Mouse (Mus musculus) liver (tissue): ENCODE measurements around the gene Rgsl1.
"Not testable (repeated sequence)": the region's sequence is repeated elsewhere in the genome, so short reads cannot be mapped to it uniquely, and the experiment has no call there.

Experiments used
- DNase-seq: peaks from one replicate; pipeline ENCODE4 v3.0.0-alpha.2; 2020; ENCODE audit warnings: mixed read lengths

Gene Rgsl1

DNA sequence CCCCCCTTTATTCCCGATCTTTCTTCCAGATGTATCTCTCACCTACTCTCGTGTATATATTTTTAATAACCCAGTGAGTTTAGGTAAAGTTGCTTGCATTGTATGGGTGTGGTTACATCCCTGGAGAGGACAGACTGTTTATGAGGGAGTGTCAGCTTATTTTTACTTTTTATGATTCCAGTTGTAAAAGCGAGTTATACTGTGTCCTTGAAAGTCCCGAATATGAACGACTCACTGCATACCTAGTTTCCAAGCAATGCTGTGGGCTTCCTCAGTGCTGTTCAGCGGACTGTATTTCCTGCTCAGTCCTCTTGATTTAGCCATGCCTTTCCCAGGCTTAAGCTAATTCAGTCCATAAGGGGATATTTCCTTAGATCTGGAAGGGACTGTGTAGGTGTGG is 68.8 kb downstream of the Rgsl1 start:
- no peak for DNase-seq

DNA sequence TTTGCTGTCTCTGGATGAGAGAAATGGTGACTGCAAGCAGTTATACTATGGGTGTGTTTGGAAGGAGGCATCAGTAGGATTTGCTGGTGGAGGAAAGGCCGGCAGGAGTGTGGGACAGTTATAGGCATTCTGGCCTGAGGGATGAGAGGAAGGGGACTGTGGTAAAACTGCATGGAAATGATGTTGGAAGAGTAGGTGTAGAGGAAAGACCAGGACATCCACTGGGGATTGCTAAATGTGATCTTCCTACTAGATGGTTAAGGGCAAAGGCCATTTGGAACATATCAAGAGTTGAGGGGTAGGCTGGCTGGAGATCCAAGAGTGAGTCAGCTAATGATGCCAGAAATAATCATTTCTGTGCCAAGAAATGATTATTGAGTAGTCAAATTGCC is 73.2 kb downstream of the Rgsl1 start:
- no peak for DNase-seq

DNA sequence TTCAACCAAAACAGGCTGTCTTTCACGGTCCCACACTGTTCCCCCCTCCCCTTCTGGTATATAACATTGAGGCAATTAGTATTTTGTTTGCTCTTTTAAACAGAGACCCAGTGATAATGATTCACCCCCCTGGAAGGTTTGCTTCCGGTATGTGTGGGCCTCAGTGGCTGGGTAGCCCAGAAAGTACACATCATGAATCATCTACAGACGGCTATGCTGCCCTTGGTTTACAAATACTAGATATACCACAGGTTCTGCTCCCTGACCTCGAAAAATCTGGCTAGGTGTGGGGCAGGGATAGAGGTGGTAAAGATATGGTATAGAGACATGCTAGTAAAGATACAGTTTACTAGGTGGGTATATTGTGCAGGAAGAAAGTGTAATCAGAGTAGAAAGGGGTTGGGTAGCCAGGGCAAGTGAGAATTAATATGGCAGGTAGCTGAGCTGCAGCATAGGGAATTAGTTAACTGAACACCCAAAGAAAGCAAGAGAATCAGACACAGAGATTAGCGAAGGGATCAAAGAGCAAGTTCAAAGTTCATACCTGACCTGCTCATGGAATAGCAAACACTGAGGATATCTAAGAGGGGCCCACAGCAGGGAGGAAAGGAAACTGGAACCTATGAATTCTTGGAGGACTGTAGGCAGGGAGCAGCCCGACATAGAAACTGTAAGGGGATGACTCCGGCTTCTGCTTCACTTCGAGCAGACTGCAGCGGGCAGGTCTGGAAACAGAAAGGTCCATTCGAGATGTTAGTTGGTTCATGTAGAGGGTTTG is 73.8 kb downstream of the Rgsl1 start:
- no peak for DNase-seq

DNA sequence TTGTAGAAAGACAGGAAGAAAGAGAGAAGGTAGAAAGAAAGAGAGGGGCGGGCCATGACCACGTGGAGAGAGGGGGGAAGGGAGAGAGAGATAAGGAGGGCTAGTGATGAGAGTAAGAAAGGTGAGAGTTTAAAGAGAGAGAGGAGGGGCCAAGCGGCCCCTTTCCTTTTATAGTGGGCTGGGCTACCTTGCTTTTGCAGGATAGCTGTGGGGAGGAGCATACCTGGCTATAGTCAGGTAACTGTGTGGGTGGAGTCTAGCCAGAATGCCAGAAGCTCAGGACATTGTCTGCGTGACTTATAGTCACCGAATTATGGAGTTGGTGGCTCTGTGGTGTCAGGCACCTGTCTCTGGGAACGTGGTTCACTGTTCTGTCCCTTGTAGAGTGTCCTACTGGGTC is 74.4 kb downstream of the Rgsl1 start:
- DNase-seq = not testable (repeated sequence)

DNA sequence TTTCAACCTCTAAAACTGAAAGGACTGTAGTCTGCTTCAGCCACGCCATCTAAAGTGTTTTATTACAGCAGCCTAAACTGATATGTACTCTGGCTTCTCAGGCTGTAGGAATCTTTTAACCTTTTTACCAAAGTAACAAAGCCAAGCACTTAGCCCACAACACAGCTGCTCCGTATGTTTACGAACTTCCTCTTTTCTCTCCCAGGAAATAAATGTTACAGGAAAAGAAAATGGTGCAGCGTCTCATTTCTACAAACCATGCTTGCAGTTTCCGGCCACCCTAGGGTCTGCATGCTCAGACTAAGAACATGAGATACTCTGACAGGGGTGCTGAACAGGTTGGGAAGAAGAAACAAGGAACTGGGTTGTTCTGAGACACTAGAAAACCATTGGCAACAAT is 75.5 kb downstream of the Rgsl1 start:
- DNase-seq = no peak

DNA sequence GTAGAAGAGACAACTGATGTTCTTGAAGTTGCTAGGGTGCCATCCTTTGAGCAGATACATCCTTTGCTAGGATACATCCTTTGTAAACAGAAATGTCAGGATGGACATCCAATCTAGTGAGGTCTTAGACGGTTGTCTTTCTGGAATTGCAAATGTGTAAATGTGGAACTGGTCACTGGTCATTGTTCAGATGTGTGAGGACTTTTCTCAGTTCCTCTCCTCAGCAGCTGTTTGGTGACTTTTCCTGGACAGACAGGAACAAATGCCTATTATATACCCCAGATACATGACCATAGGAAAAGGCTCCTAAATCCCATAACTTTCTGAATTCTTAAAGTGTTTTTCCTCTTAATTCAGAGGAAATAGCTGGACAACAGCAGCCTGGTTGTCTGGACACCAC is 76.7 kb downstream of the Rgsl1 start:
- no peak for DNase-seq

DNA sequence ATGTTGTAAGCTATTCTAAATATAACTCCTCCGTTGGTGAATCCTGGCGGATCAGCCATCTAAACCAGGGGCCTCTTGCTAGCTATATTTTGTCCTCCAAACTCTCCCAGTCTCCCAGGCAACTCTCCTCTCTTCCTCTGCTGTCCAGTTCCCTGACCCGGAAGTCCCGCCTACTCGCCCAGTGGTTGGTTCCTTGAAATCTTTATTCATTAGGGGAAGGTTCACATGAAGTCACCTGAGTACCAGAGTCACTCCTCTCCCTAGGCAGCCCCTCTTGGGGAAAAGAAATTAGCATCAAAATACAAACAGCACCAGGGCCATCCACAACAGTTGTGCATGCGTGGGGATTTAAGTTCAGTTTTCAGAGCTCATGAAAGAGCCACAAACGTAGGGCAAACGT is 77.6 kb downstream of the Rgsl1 start:
- DNase-seq = no peak

DNA sequence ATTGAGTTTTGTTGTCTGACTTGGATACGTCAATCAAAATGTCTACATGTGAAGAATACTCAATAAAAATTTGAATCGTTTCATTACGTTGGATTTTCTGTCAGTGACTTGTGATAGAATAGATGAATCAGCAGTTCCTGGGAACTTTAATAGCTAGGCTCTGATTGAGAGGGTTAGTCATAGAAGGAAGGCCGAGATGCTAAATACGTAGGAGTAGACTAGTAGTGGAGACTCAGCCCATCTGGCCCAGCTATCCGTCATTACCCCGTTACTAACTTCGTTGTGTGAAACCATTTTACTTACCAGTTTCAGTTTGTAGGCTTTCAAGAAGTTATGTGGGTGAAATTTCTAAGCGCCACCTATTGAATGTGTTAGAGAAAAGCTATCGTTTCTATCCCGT is 79.8 kb downstream of the Rgsl1 start:
- no peak for DNase-seq

DNA sequence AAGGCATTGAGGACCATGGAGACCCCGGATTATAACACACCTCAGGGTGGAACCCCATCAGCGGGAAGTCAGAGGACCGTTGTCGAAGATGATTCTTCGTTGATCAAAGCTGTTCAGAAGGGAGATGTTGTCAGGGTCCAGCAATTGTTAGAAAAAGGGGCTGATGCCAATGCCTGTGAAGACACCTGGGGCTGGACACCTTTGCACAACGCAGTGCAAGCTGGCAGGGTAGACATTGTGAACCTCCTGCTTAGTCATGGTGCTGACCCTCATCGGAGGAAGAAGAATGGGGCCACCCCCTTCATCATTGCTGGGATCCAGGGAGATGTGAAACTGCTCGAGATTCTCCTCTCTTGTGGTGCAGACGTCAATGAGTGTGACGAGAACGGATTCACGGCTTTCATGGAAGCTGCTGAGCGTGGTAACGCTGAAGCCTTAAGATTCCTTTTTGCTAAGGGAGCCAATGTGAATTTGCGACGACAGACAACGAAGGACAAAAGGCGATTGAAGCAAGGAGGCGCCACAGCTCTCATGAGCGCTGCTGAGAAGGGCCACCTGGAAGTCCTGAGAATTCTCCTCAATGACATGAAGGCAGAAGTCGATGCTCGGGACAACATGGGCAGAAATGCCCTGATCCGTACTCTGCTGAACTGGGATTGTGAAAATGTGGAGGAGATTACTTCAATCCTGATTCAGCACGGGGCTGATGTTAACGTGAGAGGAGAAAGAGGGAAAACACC is 90.0 kb downstream of the Rgsl1 start:
- no peak for DNase-seq

DNA sequence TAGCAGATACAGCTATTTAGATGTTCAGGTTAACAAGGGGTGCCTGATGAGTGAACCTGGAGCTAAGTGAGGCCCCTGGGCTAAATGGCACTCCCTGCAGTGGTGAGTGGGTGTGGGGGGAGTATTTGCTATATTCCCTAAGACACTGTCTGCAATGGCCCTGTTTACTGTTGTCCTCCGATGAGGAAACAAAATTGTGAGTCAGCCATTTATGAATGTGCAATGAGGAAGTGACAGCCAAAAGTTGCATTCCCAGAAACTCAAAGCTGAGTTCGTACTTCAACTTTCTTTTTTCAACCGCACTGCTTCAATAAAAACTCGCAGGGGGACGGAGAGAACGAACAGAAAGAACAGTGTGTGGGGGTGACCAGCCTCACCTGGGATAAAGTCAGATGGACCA is 91.4 kb downstream of the Rgsl1 start:
- no peak for DNase-seq

DNA sequence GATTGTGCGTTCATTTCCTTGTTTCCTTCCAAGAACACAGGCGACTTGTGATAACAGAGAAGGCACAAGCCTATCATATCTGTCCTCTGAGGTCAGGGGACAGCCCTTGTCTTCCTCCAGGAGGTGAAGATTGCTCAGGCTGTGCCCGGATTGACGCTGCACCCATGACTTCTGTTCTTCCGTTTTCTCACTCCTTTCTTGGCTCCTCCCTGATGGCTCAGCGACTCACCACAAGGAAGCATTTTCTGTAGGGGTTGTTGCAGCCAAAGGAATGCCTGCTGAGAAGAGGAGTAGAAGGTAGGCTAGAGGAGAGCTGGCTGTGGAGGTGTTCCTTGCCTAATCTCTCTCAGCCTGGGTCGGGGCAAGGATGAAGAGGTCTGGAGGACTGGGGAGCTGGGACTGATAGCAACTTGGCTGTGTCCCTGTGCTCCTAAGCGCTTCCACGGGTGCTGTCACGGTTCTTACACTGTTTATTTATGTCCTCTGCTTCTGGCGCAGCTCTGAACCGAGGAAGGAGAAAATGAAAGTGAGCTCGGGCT is 92.1 kb downstream of the Rgsl1 start:
- DNase-seq = peak; percentile 57

DNA sequence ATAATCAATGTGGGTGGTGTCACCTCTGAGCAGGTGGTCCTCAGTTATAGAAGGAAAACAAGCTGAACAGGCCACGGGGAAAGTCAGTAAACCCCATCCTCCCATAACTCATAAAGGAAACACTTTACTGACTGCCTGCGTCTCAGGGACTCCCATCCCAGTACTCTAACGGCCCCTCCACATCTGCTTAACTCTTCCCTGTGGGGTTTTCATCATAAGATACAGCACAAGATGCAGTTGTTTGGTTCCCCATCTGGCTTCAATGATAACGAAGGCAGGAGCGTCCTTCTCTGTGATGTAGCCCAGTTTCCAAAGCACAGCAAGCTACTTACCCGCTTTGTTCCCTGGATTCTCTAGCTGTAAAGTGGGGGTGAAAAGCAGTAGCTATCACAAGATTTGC is 93.9 kb downstream of the Rgsl1 start:
- DNase-seq = peak; percentile 59

DNA sequence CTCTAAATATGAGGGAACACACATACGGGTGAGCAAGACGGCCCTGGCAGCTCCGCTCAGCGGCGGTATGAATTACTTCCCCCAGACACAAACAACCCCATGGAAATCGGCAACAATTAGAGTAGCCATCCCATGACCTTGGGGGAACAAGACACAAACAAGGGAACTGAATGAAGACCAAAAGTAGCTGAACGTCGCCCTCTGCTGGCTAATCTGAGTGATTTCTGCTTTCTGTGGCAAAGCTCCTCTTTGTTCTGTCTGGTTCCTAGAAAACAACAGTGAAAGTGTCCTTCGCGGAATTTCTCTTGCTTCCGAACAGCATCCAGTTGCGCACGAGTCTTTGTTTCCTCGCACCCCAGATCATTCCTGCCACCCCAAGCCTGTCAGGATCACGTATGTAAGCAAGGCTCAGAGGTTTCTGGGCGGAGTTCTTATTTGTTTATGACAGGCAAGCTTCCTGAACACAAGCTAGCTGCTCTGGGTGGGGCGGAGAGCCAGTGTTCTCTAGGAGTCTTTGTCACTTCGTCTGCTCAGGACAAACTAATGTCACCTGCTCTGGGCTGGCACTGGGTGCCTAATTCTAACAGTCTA is 94.6 kb downstream of the Rgsl1 start, which contains the start of gene Rnasel:
Gene Rnasel, plus strand, starts transcription at position 216 of the 591 bp plus-strand sequence.
- DNase-seq = peak; percentile 81

DNA sequence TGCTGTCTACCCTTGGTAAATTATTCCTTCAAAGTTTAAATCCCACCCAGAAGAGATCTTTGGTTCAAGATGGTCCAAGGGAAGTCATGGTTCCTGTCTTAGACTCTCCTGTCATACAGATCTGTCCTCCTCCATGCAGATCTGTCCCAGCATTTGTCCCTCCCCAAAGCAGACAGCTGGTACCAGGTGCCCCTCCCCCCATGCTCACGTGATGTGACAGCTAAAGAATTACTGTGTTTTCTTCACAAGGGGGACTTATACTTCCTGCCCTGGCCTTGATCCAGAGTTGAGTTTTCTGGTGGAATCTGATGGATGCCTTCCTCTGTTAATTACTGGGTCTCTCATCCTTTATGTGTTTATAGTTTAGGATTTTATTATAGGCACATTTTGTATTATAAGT is 95.4 kb downstream of the Rgsl1 start:
- peak; percentile 86 for DNase-seq

DNA sequence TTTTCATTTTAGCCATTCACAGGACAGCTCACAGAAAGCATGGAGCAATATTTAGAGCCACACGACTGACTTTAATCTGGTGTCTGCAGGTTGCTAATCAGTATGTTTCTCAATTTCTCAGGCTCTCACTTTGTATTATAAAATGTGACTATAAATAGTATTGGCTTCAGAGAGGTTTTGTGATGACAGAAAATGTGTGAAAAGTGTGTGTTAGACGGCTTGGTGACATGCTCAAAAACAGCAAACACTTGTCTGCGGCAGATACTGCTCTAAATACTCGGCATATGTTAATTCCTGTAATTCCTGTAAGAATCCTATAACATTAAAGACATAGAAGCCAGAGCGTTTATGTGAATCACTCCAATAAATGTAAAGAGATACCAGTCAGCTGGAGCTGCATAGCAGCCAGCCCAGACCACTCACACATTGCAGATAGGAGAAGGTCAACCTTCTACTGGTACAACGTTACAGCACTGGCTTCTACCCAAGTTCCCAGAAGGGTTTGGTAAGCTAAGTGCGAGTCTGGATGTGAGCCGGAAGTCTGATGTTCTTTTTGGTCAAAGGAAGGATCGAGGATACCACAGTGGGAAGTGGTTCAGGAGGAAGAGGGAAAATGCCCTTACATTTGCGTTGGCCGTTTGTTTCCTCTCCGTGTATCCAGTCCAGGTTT is 95.9 kb downstream of the Rgsl1 start:
- no peak for DNase-seq

DNA sequence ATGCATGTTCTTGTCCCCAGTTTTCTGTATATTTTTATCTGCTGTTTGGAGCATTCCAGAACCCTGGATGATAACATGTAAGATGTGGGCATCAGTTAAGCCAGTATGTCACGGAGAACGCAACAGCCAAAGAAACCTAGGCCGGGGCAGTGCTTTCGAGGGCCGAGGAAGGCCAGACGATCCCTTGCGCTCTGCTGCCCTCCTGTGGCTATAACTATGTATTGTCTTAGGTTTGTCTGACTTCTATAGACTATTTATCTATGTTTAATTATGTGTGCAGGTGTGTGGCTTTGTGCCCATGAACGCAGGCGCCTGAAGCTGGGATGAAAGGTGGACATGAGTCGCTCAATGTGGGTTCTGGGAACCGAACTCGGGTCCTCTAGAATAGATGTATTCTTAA is 97.2 kb downstream of the Rgsl1 start:
- DNase-seq = peak; percentile 74

DNA sequence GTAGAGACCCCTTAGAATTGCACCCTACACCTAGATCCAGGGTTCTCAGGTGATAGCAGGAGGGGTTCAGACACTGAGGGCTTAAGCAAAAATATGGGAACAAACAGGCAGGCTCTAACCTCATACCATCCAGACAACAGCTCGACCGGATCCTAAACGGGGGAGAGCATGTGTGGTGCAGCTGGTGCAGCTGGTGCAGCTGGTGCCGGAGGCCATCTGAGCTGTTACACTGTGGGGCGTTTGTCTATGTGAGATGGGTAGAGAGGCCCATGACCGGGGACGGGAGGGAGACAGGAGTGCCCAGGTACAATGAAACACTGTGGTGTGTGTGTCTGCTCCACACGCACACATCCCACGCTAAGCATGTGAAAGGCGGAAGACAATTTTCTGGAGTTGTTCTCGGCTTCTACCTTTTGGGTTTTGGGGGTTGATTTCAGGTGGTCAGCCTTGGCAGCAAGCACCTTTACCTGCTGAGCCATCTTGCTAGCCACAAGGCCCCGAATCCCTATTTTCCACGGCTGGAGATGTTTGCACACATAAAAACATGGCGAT is 97.7 kb downstream of the Rgsl1 start:
- DNase-seq = no peak

DNA sequence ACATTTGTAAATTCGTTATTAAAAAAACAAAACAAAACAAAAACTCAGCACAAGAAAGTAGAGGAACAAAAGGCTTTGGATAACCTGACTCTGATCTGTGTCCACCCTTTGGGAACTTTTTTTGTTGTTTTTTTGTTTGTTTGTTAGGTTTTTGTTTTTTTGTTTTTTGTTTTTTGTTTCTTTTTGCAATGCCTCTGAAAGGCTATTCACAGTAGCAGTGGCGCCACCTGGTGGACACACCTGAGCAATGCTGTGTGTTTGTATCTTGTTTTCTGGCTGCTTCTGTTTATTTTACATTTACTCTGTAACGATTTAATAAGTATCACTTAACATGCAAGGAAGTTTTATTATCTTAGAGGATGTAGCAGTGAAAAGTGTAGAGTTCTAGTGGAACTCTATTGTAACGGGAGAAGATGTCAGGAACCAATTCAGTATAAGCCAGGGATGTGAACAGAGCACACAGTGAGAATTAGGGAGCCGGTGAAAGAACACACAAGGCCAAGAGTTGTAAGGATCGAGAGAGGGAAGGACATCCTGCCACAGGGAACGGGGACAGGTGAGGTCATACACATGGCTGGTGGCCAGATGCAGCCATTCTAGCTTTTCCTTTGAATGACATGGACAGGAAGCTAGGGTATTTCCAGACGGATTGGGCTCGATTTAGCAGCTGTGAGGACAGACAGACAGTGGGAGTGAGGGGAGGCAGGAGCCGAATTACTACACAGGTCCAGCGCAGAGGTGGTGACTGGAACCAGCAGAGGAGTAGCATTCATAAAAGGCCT is 101.4 kb downstream of the Rgsl1 start:
- peak; percentile 76 for DNase-seq

DNA sequence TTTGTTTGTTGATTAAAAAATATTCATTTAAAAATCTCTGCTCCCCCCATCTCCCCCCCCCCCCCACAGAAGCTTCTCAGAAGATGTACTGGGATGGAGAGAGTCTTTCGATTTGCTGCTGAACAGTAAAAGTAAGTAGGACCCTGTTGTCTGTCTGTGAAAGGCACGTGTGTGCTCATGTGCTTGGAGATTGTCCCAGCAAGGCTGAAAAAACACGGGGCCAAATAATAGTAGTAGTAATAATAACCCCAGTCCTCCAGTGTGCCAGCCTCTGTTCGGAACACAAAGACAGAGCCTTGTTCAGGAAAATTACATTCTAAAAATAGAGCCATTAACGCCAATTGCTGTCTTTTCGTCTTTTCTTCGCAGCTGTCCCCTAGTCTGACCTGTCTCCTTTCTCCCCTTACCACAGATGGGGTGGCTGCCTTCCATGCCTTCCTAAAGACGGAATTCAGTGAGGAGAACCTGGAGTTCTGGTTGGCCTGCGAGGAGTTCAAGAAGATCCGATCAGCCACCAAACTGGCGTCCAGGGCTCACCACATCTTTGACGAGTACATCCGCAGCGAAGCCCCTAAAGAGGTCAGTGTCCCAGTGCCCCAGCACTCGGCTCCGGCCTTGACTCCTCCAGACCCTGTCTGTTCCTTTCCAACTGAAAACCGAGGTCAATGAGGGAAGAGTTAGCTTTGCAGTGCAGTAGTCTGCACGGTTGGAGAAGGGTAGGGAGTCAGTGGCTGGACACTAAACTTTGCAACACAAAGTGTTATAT is 102.2 kb downstream of the Rgsl1 start:
- DNase-seq = no peak

DNA sequence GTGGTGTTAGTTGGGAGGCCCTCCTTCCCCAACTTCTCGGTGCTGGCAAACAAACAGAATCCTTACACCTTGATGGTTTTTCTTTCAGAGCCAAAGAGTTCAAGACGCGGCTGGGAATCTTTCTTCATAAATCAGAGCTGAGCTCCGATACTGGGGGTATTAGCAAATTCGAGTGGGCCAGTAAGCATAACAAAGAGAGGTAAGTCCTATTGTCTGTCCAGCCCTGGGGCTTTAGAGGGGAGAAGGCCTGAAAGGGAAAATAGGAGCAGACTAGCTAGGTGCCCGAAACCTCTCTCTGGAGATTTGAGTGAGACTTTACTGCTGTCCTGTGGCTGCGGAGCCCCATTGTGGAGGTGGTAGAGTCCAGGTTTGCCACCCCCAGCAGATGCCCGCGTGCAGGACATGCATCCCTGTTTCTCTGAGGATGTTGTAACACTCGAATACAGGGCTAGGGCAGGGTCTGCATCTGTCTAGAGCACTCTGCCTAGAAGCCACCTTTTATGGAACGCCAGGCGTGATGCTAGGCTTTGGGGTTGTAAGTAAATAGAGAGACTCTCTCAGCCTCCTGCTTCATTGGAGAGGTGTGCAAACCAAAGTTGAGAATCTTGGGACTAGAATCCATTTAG is 103.1 kb downstream of the Rgsl1 start:
- DNase-seq = no peak

DNA sequence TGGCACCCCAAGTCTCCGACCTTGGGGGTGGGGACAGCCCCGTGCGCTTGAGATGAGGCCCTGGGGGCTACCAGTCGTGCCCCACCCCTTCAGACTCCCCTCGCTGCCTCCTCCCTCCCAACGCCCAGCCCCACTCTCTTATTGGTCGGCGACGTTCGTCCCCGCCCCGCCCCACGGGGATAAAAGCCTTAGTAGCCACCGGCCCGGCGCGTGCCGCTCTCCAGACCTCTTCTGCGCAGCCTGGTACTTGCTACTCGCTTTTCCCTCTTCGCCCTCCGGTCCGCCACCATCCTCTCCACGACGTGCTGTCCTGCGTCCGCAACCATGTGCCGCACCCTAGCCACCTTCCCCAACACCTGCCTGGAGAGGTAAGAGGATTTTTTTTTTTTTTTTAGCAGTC is 103.8 kb downstream of the Rgsl1 start, which contains the start of gene Rgs16:
Gene Rgs16, plus strand, starts transcription at position 205 of the 400 bp plus-strand sequence.
- DNase-seq = peak; percentile 65
